Mouse (Mus musculus) midbrain, embryonic 13.5 days (tissue): Measurements from ENCODE around the gene Rae1. TPM values are rescaled to one million over a fixed set of nuclear protein-coding genes. Genes with fewer than 3 reads are reported as not detected.

Experiments used
- ATAC-seq: fragments of 200-750 bp; cut with Nextera tagmentation; 2 replicates; pipeline ENCODE4 v1.8.0; 2017; ENCODE audit warnings: mild to moderate bottlenecking, moderate TSS enrichment, moderate library complexity
- H3K27ac ChIP-seq: fragments of 300-500 bp; sonication (generic); 2 replicates; pipeline ENCODE4 v1.5.1; 2015; ENCODE audit warnings: inconsistent platforms, mild to moderate bottlenecking, moderate library complexity
- H3K27me3 ChIP-seq: fragments of 300-500 bp; sonication (generic); 2 replicates; pipeline ENCODE4 v1.6.1; 2015; ENCODE audit warnings: mild to moderate bottlenecking, inconsistent platforms
- H3K36me3 ChIP-seq: fragments of 300-500 bp; sonication (generic); 2 replicates; pipeline ENCODE4 v1.6.1; 2015; ENCODE audit warnings: mild to moderate bottlenecking, inconsistent platforms
- H3K4me1 ChIP-seq: fragments of 300-500 bp; sonication (generic); replicated peaks from 2 replicates; pipeline ENCODE4 v1.6.1; 2015; ENCODE audit warnings: inconsistent platforms
- H3K4me2 ChIP-seq: fragments of 300-500 bp; sonication (generic); replicated peaks from 2 replicates; pipeline ENCODE4 v1.6.1; 2015; ENCODE audit warnings: moderate library complexity, mild to moderate bottlenecking, inconsistent platforms
- H3K4me3 ChIP-seq: fragments of 300-500 bp; sonication (generic); replicated peaks from 2 replicates; pipeline ENCODE4 v1.5.1; 2015; ENCODE audit warnings: mild to moderate bottlenecking, inconsistent platforms
- H3K9ac ChIP-seq: fragments of 300-500 bp; sonication (generic); replicated peaks from 2 replicates; pipeline ENCODE4 v1.6.1; 2015; ENCODE audit warnings: mild to moderate bottlenecking, inconsistent platforms
- H3K9me3 ChIP-seq: fragments of 300-500 bp; sonication (generic); 2 replicates; pipeline ENCODE4 v1.6.1; 2016; ENCODE audit warnings: mild to moderate bottlenecking, inconsistent platforms
- WGBS: fragments of 180-500 bp; shearing (Covaris S2); methylation state at CpG from one replicate; pipeline ENCODE4 v1.1.7; 2015; 5-methylcytosine and 5-hydroxymethylcytosine counted together
- polyA plus RNA-seq: library from polyadenylated mRNA; unstranded; fragments of >200 nt; fragmentation: Nextera tagmentation; extraction: Ambion mirVana; gene quantifications from 2 replicates; pipeline ENCODE4 v1.2.1, GENCODE M21; 2015

Rae1 gene
- polyA plus RNA-seq, 1 experiment from 2014 or later: 121 TPM

- ATAC-seq: no peak
- H3K4me1 ChIP-seq: peaks cover 20% of the 10 kb centered on the region
- no peak overlapping the region for H3K9ac ChIP-seq
- H3K4me3 ChIP-seq: no peak overlapping the region
- H3K27ac ChIP-seq: no peak overlapping the region
- no peak overlapping the region for H3K4me2 ChIP-seq
- H3K9me3 ChIP-seq: no peaks in the 10 kb centered on the region
- no peaks in the 10 kb centered on the region for H3K36me3 ChIP-seq
- WGBS: 32% methylated on average over 7 of the region's 7 CpGs
- no peaks in the 10 kb centered on the region; the same call in 1 of the 2 replicates for H3K27me3 ChIP-seq
Measured at GRCm38 (mm10) chr2:172973806-172974565, 25.9 kb upstream of the Rae1 start.

- peaks cover 20% of the 10 kb centered on the region for H3K4me1 ChIP-seq
- H3K27me3 ChIP-seq: no peaks in the 10 kb centered on the region; the same call in 1 of the 2 replicates
- no peak overlapping the region for H3K4me3 ChIP-seq
- 28% methylated on average over 7 of the region's 7 CpGs for WGBS
- H3K36me3 ChIP-seq: no peaks in the 10 kb centered on the region
- H3K9ac ChIP-seq: no peak overlapping the region
- ATAC-seq: no peak
- H3K4me2 ChIP-seq: no peak overlapping the region
- no peak overlapping the region for H3K27ac ChIP-seq
- H3K9me3 ChIP-seq: no peaks in the 10 kb centered on the region
Measured at GRCm38 (mm10) chr2:172974701-172975100, 25.2 kb upstream of the Rae1 start.

- Histone ChIP-seq H3K36me3 (no peaks in the 10 kb centered on the region), H3K27me3 (no peaks in the 10 kb centered on the region; the same call in 1 of the 2 replicates), H3K4me1 (peaks cover 20% of the 10 kb centered on the region), H3K9me3 (no peaks in the 10 kb centered on the region; the same call in 1 of the 2 replicates), H3K27ac (no peak overlapping the region), H3K4me3 (no peak overlapping the region), H3K9ac (no peak overlapping the region), H3K4me2 (no peak overlapping the region)
- WGBS: 92% methylated on average over 6 of the region's 6 CpGs
- ATAC-seq: no peak
Measured at GRCm38 (mm10) chr2:172975159-172975558, 24.8 kb upstream of the Rae1 start.

- Histone ChIP-seq H3K9me3 (no peaks in the 10 kb centered on the region; the same call in 1 of the 2 replicates), H3K9ac (no peak overlapping the region), H3K4me2 (0 out of 2 replicates have a peak overlapping the region, but pooled peaks have one; percentile 33), H3K36me3 (no peaks in the 10 kb centered on the region), H3K4me3 (no peak overlapping the region), H3K27ac (no peak overlapping the region; the same call in 1 of the 2 replicates), H3K27me3 (no peaks in the 10 kb centered on the region; the same call in 1 of the 2 replicates), H3K4me1 (peaks cover 20% of the 10 kb centered on the region)
- WGBS: 28% methylated on average over 7 of the region's 7 CpGs
- no peak for ATAC-seq
Measured at GRCm38 (mm10) chr2:172976661-172977238, 23.2 kb upstream of the Rae1 start.

GRCm38 (mm10) chr2:172977409-172978130 is 22.3 kb upstream of the Rae1 start, which contains the start of gene Spo11:
Gene Spo11, plus strand, starts transcription at chr2:172977700.
- H3K9ac ChIP-seq: 0 out of 2 replicates have a peak within 1 kb of the TSS, but pooled peaks have one; percentile 8

GRCm38 (mm10) chr2:172978131-172978633 is 21.7 kb upstream of the Rae1 start:
- no peaks in the 10 kb centered on the region; the same call in 1 of the 2 replicates for H3K27me3 ChIP-seq
- H3K4me2 ChIP-seq: no peak overlapping the region
- WGBS: 58% methylated on average over 4 of the region's 4 CpGs
- no peak overlapping the region for H3K27ac ChIP-seq
- peaks cover 20% of the 10 kb centered on the region for H3K4me1 ChIP-seq
- H3K4me3 ChIP-seq: no peak overlapping the region
- no peaks in the 10 kb centered on the region for H3K36me3 ChIP-seq
- no peak; the same call in 1 of the 2 replicates for ATAC-seq
- H3K9ac ChIP-seq: no peak overlapping the region
- H3K9me3 ChIP-seq: no peaks in the 10 kb centered on the region; the same call in 1 of the 2 replicates

More at GRCm38 (mm10) chr2:172977409-172978130, 22.3 kb upstream of the Rae1 start, which contains the start of gene Spo11:
- H3K9me3 ChIP-seq: no peaks in the 10 kb centered on the region; the same call in 1 of the 2 replicates
- peak within 1 kb of the TSS; percentile 33 for H3K4me2 ChIP-seq
- no peaks in the 10 kb centered on the region; the same call in 1 of the 2 replicates for H3K27me3 ChIP-seq
- H3K4me1 ChIP-seq: peaks cover 20% of the 10 kb centered on the region
- H3K36me3 ChIP-seq: no peaks in the 10 kb centered on the region
- no peak within 1 kb of the TSS for H3K4me3 ChIP-seq
- WGBS: 12% methylated on average over 14 of the region's 14 CpGs
- ATAC-seq: peak; percentile 48; the same call in 1 of the 2 replicates
- no peak within 1 kb of the TSS; the same call in 1 of the 2 replicates for H3K27ac ChIP-seq

- Histone ChIP-seq H3K36me3 (no peaks in the 10 kb centered on the region), H3K4me1 (peaks cover 16% of the 10 kb centered on the region), H3K27me3 (no peaks in the 10 kb centered on the region), H3K27ac (no peak overlapping the region), H3K9me3 (no peaks in the 10 kb centered on the region; the same call in 1 of the 2 replicates), H3K4me3 (no peak overlapping the region), H3K9ac (no peak overlapping the region), H3K4me2 (no peak overlapping the region)
- 92% methylated on average over 42 of the region's 43 CpGs for WGBS
- ATAC-seq: no peak
Measured at GRCm38 (mm10) chr2:172979666-172980345, 20.1 kb upstream of the Rae1 start.

GRCm38 (mm10) chr2:172982776-172983561 is 16.9 kb upstream of the Rae1 start:
- H3K27ac ChIP-seq: no peak overlapping the region
- H3K9me3 ChIP-seq: no peaks in the 10 kb centered on the region; the same call in 1 of the 2 replicates
- H3K4me2 ChIP-seq: no peak overlapping the region
- ATAC-seq: no peak
- H3K4me3 ChIP-seq: no peak overlapping the region
- no peak overlapping the region for H3K9ac ChIP-seq
- peaks cover under 1% of the 10 kb centered on the region; the same call in 1 of the 2 replicates for H3K4me1 ChIP-seq
- 83% methylated on average over 9 of the region's 9 CpGs for WGBS
- H3K36me3 ChIP-seq: no peaks in the 10 kb centered on the region
- H3K27me3 ChIP-seq: no peaks in the 10 kb centered on the region

- H3K4me3 ChIP-seq: no peak overlapping the region
- no peaks in the 10 kb centered on the region for H3K36me3 ChIP-seq
- 74% methylated on average over 6 of the region's 6 CpGs for WGBS
- 0 out of 2 replicates have a peak, but pooled peaks cover 3% of the 10 kb centered on the region for H3K4me1 ChIP-seq
- H3K27me3 ChIP-seq: no peaks in the 10 kb centered on the region
- no peak overlapping the region for H3K27ac ChIP-seq
- H3K9me3 ChIP-seq: no peaks in the 10 kb centered on the region
- ATAC-seq: no peak
- no peak overlapping the region for H3K4me2 ChIP-seq
- H3K9ac ChIP-seq: no peak overlapping the region
Measured at GRCm38 (mm10) chr2:172990161-172990560, 9.8 kb upstream of the Rae1 start.

GRCm38 (mm10) chr2:172996207-172996606 is 3.7 kb upstream of the Rae1 start:
- H3K9ac ChIP-seq: no peak overlapping the region
- H3K4me1 ChIP-seq: peaks cover 11% of the 10 kb centered on the region
- ATAC-seq: no peak
- no peak overlapping the region for H3K4me3 ChIP-seq
- no peak overlapping the region for H3K27ac ChIP-seq
- 0 out of 2 replicates have a peak, but pooled peaks cover 6% of the 10 kb centered on the region for H3K27me3 ChIP-seq
- H3K36me3 ChIP-seq: no peaks in the 10 kb centered on the region
- H3K4me2 ChIP-seq: no peak overlapping the region
- H3K9me3 ChIP-seq: no peaks in the 10 kb centered on the region
- 14% methylated on average over 4 of the region's 4 CpGs for WGBS
